Mouse (Mus musculus) heart, embryonic 15.5 days (tissue): ENCODE measurements around the gene Rgs12. TPM values are rescaled to one million over a fixed set of nuclear protein-coding genes. Genes with fewer than 3 reads are reported as not detected.

Experiments
- microRNA-seq: library from miRNA; unstranded; fragments of <30 nt; microRNA quantifications from one replicate; pipeline ENCODE4, GENCODE M21; 2016
- polyA plus RNA-seq: library from polyadenylated mRNA; unstranded; fragments of >200 nt; fragmentation: Nextera tagmentation; extraction: Ambion mirVana; gene quantifications from 2 replicates; pipeline ENCODE4 v1.2.1, GENCODE M21; 2015

Gene Rgs12
- polyA plus RNA-seq, 1 experiment from 2014 or later, result 28.7 TPM

Small RNAs within 50 kb of the gene (microRNA-seq; reads per million reads assigned to microRNA genes)
- gene Mir3097, result 2.5 reads per million, percentile 7 among the genes with 10 or more reads in this experiment

Other genes starting within 250 kb of the Rgs12 start
- gene Htt, start 187.7 kb upstream of the Rgs12 start, polyA plus RNA-seq, result 6.0 and 9.1 TPM in 2 replicates
- 0.27 TPM in 1 of 2 replicates, not detected in the other for gene Msantd1, start 41.4 kb upstream of the Rgs12 start, polyA plus RNA-seq
- 0.48 and 1.9 TPM in 2 replicates for gene Hgfac, start 92.1 kb downstream of the Rgs12 start, polyA plus RNA-seq
- 11.3 and 12.9 TPM in 2 replicates for gene Dok7, start 107.3 kb downstream of the Rgs12 start, polyA plus RNA-seq
- 92.4 and 118 TPM in 2 replicates for gene Lrpap1, start 156.3 kb downstream of the Rgs12 start, polyA plus RNA-seq